Mouse (Mus musculus) hindbrain, postnatal 0 days (tissue): Measurements from ENCODE around the gene Tsc2. TPM values are rescaled to one million over a fixed set of nuclear protein-coding genes. Genes with fewer than 3 reads are reported as not detected.

Experiments used
- ATAC-seq: fragments of 200-750 bp; cut with Nextera tagmentation; 2 replicates; pipeline ENCODE4 v1.8.0; 2017; ENCODE audit warnings: mild to moderate bottlenecking, moderate TSS enrichment, moderate library complexity
- DNase-seq: peaks from one replicate; pipeline ENCODE4 v3.0.0-alpha.2; 2015; ENCODE audit warnings: low spot score
- H3K27ac ChIP-seq: fragments of 300-500 bp; sonication (generic); 2 replicates; pipeline ENCODE4 v1.5.1; 2014; ENCODE audit warnings: mild to moderate bottlenecking
- H3K27me3 ChIP-seq: fragments of 300-500 bp; sonication (generic); 2 replicates; pipeline ENCODE4 v1.6.1; 2014; ENCODE audit warnings: low read length, mixed read lengths; ENCODE audit not compliant: insufficient read depth
- H3K36me3 ChIP-seq: fragments of 300-500 bp; sonication (generic); 2 replicates; pipeline ENCODE4 v1.6.1; 2014; ENCODE audit warnings: low read length, mixed read lengths; ENCODE audit not compliant: insufficient read depth
- H3K4me1 ChIP-seq: fragments of 300-500 bp; sonication (generic); 2 replicates; pipeline ENCODE4 v1.6.1; 2014; ENCODE audit warnings: antibody characterized with exemption, low read length, mixed read lengths; ENCODE audit not compliant: insufficient read depth
- H3K4me2 ChIP-seq: fragments of 300-500 bp; sonication (generic); 2 replicates; pipeline ENCODE4 v1.6.1; 2014; ENCODE audit warnings: low read depth, mild to moderate bottlenecking, low read length, moderate library complexity, mixed read lengths
- H3K4me3 ChIP-seq: fragments of 300-500 bp; sonication (generic); 2 replicates; pipeline ENCODE4 v1.5.1; 2014; ENCODE audit warnings: low read length
- H3K9ac ChIP-seq: fragments of 300-500 bp; sonication (generic); replicated peaks from 2 replicates; pipeline ENCODE4 v1.6.1; 2014; ENCODE audit warnings: mild to moderate bottlenecking, low read length, moderate library complexity, mixed read lengths
- H3K9me3 ChIP-seq: fragments of 300-500 bp; sonication (generic); 2 replicates; pipeline ENCODE4 v1.6.1; 2016; ENCODE audit warnings: low read length, mixed read lengths
- CTCF ChIP-seq: IDR thresholded peaks from 2 replicates; pipeline ENCODE4 v1.5.1; 2016; ENCODE audit warnings: antibody characterized with exemption, control low read depth, low read depth
- WGBS: fragments of 180-500 bp; shearing (Covaris S2); extraction: QIAGEN DNeasy Blood & Tissue Kit; methylation state at CpG from one replicate; pipeline ENCODE4 v1.1.7; 2014; 5-methylcytosine and 5-hydroxymethylcytosine counted together
- polyA plus RNA-seq: library from polyadenylated mRNA; unstranded; fragments of >200 nt; fragmentation: Nextera tagmentation; extraction: Ambion mirVana; gene quantifications from 2 replicates; pipeline ENCODE4 v1.2.1, GENCODE M21; 2015
- total RNA-seq: library from RNA; depleted of rRNA; stranded (reverse); fragments of >200 nt; gene quantifications from 2 replicates; pipeline ENCODE4 v1.2.3, GENCODE M21; 2014

Tsc2 gene
- total and polyA plus RNA-seq, 2 experiments from 2014 or later, result 51.2 to 114 TPM

DNA sequence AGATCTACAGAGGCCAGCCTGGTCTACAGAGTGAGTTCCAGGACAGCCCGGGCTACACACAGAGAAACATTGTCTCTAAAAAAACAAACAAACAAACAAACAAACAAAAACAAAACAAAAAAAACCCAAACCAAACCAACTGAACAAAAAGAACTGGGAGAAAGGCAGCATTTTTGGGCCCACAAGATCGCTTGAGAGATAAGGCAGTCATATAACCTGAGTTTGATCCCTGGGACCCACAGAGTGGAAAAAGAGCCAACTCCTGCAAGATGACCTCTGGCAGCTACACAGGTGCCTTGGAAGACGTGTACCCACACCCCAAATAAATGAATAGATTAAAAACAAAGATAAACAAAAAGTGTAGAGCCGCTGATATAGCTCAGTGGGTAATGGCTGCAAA, 22.5 kb upstream of the Tsc2 start:
- TF ChIP-seq CTCF, result no peak
- H3K9me3 ChIP-seq, result no peaks in the 10 kb centered on the region
- no peak overlapping the region for H3K9ac ChIP-seq
- peaks cover 16% of the 10 kb centered on the region; the same call in 1 of the 2 replicates for H3K27me3 ChIP-seq
- H3K27ac ChIP-seq, result no peak overlapping the region
- DNase-seq, result no peak
- 72% methylated on average over 4 of the region's 4 CpGs for WGBS
- no peak for ATAC-seq
- H3K4me1 ChIP-seq, result peaks cover 7% of the 10 kb centered on the region
- H3K4me2 ChIP-seq, result no peak overlapping the region
- no peaks in the 10 kb centered on the region for H3K36me3 ChIP-seq
- no peak overlapping the region for H3K4me3 ChIP-seq

GRCm38 (mm10) chr17:24653967-24654710, 21.7 kb upstream of the Tsc2 start:
- peak; percentile 75 for ATAC-seq
- Histone ChIP-seq H3K4me1 (peaks cover 11% of the 10 kb centered on the region), H3K9ac (no peak overlapping the region), H3K36me3 (no peaks in the 10 kb centered on the region), H3K4me2 (peak overlapping the region; percentile 40), H3K9me3 (no peaks in the 10 kb centered on the region), H3K27ac (no peak overlapping the region), H3K27me3 (peaks cover 15% of the 10 kb centered on the region; the same call in 1 of the 2 replicates), H3K4me3 (no peak overlapping the region)
- DNase-seq, result peak; percentile 87
- 9% methylated on average over 18 of the region's 19 CpGs for WGBS
- TF ChIP-seq CTCF, result peak; percentile 97

GRCm38 (mm10) chr17:24651835-24652234, 19.4 kb upstream of the Tsc2 start:
- peaks cover 4% of the 10 kb centered on the region; the same call in 1 of the 2 replicates for H3K4me1 ChIP-seq
- H3K36me3 ChIP-seq, result no peaks in the 10 kb centered on the region
- H3K4me2 ChIP-seq, result no peak overlapping the region
- H3K9ac ChIP-seq, result no peak overlapping the region
- H3K27me3 ChIP-seq, result no peaks in the 10 kb centered on the region
- no peak overlapping the region for H3K27ac ChIP-seq
- DNase-seq (no peak), ATAC-seq (no peak)
- no peak overlapping the region for H3K4me3 ChIP-seq
- H3K9me3 ChIP-seq, result no peaks in the 10 kb centered on the region
- 61% methylated on average over 3 of the region's 3 CpGs for WGBS
- TF ChIP-seq CTCF, result no peak

DNA sequence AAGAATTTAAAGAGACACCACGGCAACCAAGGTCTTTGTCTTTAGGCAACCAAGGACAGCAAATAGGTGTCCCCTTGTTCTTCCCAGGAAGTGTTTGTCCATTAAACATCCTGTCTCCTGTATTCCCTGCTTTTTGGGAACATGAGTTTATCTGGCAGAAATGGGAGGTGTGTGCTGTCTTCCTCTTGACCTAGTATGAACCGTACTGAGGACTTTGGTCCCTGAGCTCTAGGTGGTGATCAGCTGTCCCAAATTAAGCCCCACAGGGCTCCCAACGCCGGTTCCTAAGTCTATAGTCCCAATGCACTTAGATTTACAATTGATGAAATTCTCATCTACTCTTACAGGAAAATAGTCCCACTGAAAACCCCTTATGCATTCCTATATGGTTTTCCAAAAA, 18.3 kb upstream of the Tsc2 start:
- no peak for DNase-seq
- Histone ChIP-seq H3K4me3 (peak overlapping the region; percentile 58; the same call in 1 of the 2 replicates), H3K27ac (peak overlapping the region; percentile 83), H3K4me1 (peaks cover 4% of the 10 kb centered on the region; the same call in 1 of the 2 replicates), H3K4me2 (peak overlapping the region; percentile 86), H3K9me3 (no peaks in the 10 kb centered on the region), H3K27me3 (no peaks in the 10 kb centered on the region), H3K36me3 (no peaks in the 10 kb centered on the region), H3K9ac (no peak overlapping the region)
- TF ChIP-seq CTCF, result no peak
- WGBS, result 81% methylated on average over 4 of the region's 4 CpGs
- no peak for ATAC-seq

GRCm38 (mm10) chr17:24650070-24650616, 17.7 kb upstream of the Tsc2 start, which contains the start of gene Slc9a3r2:
Gene Slc9a3r2 (minus strand): TSS chr17:24650327.
- Histone ChIP-seq H3K9ac (peak within 1 kb of the TSS; percentile 90), H3K27ac (peak within 1 kb of the TSS; percentile 83), H3K27me3 (no peaks in the 10 kb centered on the region), H3K9me3 (no peaks in the 10 kb centered on the region), H3K4me3 (peak within 1 kb of the TSS; percentile 58), H3K4me2 (peak within 1 kb of the TSS; percentile 86), H3K36me3 (no peaks in the 10 kb centered on the region), H3K4me1 (peaks cover 4% of the 10 kb centered on the region; the same call in 1 of the 2 replicates)
- no peak for TF ChIP-seq CTCF
- ATAC-seq (peak; percentile 50), DNase-seq (peak; percentile 68)
- under 1% methylated on average over 30 of the region's 41 CpGs for WGBS

DNA sequence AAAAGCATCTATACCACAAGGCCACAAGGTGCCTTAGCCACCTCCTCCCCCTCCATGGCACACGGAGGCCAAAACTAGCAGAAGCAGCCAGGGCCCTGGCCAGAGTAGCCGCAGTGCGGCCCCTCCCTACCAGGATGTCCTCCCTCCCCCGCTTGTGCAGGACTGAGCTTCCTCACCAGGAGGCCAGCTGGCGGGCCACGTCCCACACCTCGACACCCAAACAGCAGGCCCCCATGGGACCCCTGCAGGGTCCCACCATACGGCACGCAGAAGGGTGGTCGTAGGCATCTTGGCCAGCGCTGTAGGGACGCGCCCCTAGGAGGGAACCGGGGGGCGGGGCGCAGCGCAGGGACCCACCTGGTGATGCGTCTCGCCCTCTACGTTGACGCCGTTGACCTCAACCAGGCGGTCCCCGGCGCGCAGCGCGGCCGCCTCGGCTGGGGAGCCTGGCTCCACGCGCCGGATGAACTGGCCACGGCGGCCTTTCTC, 17.2 kb upstream of the Tsc2 start:
- Histone ChIP-seq H3K9ac (peak overlapping the region; percentile 90), H3K9me3 (no peaks in the 10 kb centered on the region), H3K4me1 (peaks cover 4% of the 10 kb centered on the region; the same call in 1 of the 2 replicates), H3K27ac (peak overlapping the region; percentile 83), H3K4me2 (peak overlapping the region; percentile 86), H3K27me3 (no peaks in the 10 kb centered on the region), H3K4me3 (peak overlapping the region; percentile 58), H3K36me3 (no peaks in the 10 kb centered on the region)
- DNase-seq (peak; percentile 50), ATAC-seq (peak; percentile 64)
- 0 out of 2 replicates have a peak, but pooled peaks have one; percentile 5 for TF ChIP-seq CTCF
- 1% methylated on average over 33 of the region's 35 CpGs for WGBS
